Mouse (Mus musculus) cerebellum, postnatal 36 days (tissue): ENCODE measurements around the gene Lcorl.
A peak's percentile ranks its signal among the peaks of the same experiment; 100 is the strongest.

Source experiments
- DNase-seq, 2 experiments: peaks; one replicate each; pipeline ENCODE4 v3.0.0; 2021 to 2022; ENCODE audit warnings: mixed read lengths in 2 of 2

Gene Lcorl

DNA sequence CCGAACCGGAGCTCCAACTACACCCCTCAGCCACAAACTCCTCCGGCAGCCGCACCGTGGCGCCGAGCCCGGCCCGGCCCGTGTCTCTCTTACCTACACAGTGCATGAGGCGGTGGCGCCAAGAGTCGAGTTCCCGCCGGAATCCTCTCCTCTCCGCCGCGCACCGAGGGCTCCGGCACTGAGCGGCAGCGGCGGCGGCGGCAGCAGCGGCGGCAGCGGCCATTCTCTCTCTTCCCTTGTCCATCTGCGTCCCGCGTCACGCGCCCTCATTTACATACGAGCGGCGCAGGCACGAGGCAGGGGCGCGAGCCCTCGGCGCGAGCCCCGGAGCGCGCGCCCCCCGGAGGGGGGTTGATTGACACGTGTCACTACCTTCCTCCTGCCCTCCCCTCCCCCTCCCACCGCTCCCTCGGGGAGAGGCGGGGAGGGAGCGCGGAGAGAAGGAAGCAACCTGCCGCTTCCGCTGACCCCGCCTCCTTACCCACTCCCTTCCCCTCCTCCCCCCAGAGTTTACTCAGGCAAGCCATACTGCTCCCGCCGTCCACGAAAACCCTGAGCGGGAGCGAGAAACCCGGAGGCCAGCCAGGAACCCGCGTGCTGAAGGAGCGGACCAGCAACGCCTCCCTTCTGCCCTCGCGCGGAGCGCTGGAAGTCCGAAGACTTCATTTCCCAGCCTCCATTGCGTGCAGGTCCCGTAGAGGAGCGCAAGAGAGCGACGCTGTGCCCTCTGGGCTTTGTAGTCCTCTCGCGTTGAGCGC, at the start of gene Lcorl:
Lcorl (minus strand) TSS at position 362 of the 758 bp plus-strand sequence.
- peak; percentile 93 to 94 for DNase-seq

DNA sequence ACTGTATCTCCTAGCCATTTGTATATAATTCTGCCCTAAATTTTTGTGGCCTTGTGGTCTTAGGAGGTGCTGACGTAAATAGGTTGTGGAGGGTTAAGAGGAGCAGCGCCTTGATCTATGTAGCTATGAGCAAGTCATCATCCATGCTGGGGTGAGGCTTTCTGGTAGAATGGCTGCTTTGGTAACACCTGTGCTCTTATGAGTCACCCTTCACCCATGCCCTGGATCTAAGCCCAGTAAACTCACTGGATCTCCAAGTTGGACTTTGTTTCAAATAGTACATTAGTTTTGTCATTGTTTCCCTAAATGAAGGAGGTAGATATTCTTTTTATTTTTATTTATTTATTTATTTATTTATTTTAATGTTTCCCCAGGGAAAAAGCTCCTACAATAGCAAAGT, 47.3 kb upstream of the Lcorl start:
- no peak for DNase-seq

- DNase-seq: no peak
Measured at GRCm38 (mm10) chr5:45903246-45903645, 45.8 kb upstream of the Lcorl start.

GRCm38 (mm10) chr5:45895362-45895761, 37.9 kb upstream of the Lcorl start:
- no peak for DNase-seq

DNA sequence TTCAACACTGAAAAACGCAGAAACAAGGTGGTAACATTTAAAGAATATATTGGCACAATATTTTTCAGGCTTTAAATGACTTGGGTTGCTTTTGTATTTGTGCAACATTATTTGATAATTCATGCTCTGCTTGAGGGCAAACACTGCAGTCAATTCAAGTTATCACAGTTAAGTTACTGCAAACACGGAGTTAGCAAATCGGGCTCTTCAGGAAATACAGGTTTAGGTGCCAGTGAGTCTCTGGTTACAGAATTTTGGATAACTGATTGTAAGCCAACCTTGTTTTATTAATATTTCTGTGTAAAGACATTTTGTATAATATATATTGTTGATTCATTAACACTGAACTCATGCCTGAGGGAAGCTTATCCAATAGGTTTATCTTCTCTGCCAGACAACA, 36.3 kb upstream of the Lcorl start:
- no peak for DNase-seq

DNA sequence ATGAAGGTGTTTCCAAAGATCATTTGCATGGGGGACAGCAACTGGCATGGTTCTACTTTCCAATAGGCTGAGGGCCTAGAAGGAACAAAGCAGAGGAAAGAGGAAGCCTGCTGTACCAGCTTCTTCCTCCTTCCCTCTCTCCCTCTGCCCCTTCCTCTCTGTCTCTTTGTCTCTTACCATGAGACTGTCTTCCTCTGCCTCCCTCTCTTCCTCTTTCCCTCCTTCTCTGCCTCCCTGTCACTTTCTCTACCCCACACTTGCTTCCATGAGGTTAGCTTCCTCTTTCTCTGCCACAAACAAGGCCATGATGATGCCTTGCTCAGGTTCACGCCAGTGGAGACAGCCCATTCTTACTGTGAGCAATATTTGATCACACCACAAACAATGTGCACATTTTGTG, 18.9 kb upstream of the Lcorl start:
- no peak for DNase-seq

- no peak for DNase-seq
Measured at GRCm38 (mm10) chr5:45875472-45875871, 18.1 kb upstream of the Lcorl start.

DNA sequence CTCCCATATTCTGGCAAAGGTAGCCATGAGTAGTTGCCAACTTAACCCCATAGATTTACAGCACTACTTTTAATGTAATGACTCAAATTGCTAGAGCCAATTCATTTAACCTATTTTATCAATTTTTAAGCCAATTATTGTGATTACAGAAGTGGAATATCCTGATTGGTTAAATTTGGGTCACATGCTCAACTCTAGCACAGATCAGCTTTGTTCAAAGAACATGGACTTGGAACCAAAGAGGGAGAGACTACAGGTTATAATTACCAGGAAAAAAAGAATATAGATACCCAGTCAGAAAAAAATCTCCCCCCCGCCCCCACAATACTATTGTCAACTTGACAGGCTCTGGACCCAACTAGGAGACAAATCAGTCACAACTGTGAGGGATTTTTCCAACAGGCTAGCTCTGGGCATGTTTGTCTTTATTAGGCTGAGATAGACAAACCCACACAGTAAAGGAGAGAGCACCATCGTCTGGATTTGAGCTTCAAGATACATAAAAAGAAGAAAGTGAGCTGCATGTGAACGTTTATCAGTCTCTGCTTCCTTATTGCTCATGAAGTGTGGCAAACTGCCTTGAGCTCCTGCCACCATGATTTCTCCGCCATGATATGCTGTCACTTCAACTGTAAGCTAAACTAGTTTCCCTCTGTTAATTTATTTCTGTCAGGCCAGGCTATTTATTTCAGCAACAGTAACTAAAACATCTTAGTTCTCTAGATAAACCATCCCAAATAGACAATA, 17.0 kb upstream of the Lcorl start:
- no peak for DNase-seq

- no peak for DNase-seq
Measured at GRCm38 (mm10) chr5:45858368-45858767, 953 bp upstream of the Lcorl start.

- no peak for DNase-seq
Measured at GRCm38 (mm10) chr5:45856876-45857253, 550 bp downstream of the Lcorl start.

DNA sequence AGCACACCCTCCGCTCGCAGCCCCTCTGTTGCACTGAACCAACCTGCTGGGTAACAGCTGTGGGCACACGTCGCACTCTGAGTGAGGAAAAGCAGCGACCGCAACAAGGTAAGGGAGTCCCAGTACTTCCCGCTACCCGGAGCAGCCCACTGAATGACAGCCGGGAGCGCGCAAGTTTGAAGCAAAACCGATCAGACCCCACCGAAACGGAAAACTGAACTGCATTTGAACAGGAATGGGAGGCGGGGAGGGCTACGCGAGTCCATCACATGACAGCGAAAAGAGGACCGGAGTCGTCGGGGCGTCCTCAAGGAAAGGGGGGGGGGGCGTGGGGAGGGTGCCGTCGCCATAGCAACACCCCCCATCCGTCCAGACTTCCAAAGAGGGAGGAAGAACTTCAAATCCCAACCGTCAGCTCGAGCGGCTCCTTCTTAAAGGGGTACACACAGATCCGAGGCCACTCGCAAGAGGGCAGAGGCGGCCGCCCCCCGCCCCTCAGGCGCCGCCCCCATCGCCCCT, 1.1 kb downstream of the Lcorl start:
- peak; percentile 35 to 36 for DNase-seq

GRCm38 (mm10) chr5:45855526-45856302, 1.7 kb downstream of the Lcorl start:
- DNase-seq: peak; percentile 31 to 34

GRCm38 (mm10) chr5:45844723-45845122, 12.7 kb downstream of the Lcorl start:
- no peak for DNase-seq

DNA sequence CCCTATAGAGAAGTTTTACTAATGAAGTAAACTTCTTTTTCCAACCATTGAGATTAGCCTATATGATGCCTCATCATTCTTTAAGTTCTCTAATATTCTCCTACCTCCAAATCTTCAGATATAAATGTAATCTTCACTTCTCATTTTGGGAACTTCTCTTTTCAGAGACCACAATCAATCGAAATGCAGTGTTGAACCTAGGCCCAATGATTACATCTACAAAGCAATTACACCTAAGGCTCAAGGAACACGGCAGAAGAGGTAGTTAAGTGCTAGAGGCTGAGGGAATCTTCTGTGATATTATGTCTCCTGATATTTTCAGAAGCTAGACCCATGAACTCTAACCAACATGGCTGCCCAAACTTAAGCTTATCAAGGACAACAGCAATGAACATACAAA, 22.3 kb downstream of the Lcorl start:
- DNase-seq: no peak

GRCm38 (mm10) chr5:45811527-45811926, 45.9 kb downstream of the Lcorl start:
- no peak for DNase-seq

- peak; percentile 10 to 19 for DNase-seq
Measured at GRCm38 (mm10) chr5:45791864-45792263, 65.6 kb downstream of the Lcorl start.

- DNase-seq: no peak
Measured at GRCm38 (mm10) chr5:45790221-45790620, 67.2 kb downstream of the Lcorl start.

DNA sequence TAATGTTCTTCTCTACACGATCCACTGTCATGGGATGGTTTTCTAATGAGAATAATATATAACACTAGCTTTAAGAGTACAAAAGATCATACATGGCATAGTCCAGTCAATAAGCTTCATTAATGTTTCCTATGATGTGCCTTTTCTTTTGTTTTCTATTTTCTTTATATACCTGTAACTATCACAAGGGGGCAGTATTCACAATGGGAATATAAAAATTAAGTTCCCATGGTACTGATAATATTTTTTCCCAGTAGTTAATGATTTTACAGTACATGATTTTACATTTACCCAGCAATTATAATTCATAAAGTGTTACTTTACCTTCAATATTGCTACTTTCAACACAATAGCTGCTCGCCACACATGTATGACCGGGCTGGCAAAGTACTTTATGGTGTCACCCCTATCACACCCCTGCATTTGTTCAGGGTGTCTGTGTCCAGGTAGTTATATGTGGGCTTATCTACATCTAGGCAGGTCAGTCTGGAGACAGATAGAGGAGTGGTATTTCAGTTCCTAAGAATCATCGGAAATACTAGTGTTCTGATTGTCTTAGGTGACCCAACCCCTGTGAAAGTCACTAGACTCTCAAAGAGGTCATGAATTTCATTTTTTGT, 99.8 kb downstream of the Lcorl start:
- no peak for DNase-seq

DNA sequence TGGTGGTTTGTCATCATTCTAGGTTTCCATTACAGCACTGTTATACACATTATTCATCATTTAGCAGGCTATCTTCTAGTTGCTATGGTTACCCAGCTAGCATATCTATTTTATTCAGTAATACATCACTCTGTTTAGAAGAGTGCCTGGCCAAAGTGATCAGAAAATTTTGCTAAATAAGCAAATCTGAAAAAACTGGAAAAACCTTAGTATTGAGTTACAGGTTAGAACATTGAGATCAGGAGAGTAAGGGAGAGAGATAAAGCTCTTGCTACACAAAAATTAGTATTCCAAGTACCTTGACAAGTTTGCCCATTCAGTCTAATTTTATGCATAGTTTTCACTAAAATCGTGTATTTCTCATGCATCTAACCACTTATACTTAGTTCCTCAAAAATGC, 119.5 kb downstream of the Lcorl start:
- no peak for DNase-seq

- no peak for DNase-seq
Measured at GRCm38 (mm10) chr5:45733751-45734150, 123.7 kb downstream of the Lcorl start.

DNA sequence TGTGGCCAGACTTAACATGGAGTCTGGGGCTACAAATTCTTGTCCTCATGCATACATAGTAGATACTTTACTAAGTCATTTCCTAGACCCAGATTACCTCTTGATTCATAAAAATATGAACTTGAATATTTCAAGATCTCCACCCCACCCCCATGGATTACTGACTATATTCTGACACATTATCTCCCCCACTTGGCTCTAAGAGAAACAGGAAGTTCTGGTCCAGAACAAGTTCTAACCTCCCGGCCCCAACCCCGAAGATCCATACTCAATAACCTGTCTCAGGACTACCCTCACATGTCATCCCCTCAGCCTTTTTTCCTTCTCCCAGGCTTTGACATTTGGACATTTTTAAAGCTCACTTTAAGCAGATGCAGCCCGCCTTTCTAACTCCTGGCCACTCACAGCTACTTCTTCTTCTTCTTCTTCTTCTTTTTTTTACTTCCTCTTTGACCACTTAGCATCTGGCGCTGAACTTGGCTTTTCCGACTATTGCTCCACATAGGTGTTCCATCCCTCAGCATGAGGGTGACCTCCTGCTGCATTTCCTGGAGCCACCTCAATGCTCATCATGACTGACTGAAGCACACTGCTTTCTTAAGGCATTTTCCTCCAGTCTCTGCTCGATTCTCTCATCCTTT, 138.4 kb downstream of the Lcorl start:
- no peak for DNase-seq

DNA sequence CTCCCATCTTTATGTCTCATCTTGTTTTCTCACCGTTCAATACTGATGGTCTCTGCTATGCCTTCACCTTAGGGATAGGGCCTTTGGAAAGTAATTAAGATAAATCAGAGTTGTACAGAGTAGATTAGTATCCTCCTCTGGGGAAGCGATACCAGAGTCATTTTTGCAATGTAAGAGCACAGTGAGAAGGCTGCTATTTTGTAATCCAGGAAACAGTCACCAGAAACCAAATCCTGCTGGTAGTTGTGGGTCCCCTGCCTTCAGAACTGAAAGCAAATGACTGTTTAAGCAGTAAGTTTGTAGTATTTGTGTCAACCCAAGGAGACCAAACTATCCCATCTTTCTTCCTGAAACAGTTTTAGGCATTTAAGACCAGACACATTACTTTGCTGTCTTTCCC, 147.8 kb downstream of the Lcorl start:
- no peak for DNase-seq
